Mouse (Mus musculus): ENCODE measurements around the gene Evi5l. TPM values are rescaled to one million over a fixed set of nuclear protein-coding genes. Genes with fewer than 3 reads are reported as not detected.
"Not testable (repeated sequence)": the region's sequence is repeated elsewhere in the genome, so short reads cannot be mapped to it uniquely, and the experiment has no call there.

The Evi5l gene
- total RNA-seq, 2 experiments from 2014 or later: 13.5 to 16.9 TPM

DNA sequence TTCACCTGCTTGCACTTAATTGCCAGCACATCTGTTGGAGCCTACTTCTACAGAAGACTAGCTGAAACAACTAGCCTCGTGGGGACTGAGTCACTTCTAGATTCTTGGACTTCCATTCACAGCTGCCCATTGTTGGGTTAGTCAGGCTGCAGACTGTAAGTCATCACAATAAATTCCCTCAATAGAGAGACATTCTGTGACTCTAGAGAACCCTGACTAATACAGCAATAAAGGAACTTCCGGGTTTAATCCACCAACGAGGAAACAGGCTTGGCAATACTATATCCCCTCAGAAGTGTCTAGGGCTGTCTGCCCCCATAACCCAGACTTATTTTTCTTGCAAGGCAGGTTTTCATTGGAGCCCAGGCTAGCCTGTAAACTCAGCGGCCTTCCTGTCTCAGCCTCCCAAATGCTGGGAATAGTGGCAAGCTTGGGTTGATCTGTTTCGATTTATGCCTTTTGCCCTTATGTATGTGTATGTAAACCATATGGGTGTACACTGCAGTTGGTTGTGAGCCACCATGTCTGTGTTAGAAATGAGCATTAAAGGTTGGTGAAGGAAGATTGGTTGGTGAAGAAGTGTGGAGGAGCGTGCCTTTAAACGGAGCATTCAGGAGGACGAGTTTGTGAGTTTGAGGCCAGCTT, 85.9 kb downstream of the Evi5l start:
- H3K27ac ChIP-seq: peak overlapping the region; percentile 95
- intact Hi-C loops (cut with DNase I): loop anchor here (5.0 kb wide), 2 partner anchors 120 to 360 kb away; partner anchors contain the start of gene Zfp958

DNA sequence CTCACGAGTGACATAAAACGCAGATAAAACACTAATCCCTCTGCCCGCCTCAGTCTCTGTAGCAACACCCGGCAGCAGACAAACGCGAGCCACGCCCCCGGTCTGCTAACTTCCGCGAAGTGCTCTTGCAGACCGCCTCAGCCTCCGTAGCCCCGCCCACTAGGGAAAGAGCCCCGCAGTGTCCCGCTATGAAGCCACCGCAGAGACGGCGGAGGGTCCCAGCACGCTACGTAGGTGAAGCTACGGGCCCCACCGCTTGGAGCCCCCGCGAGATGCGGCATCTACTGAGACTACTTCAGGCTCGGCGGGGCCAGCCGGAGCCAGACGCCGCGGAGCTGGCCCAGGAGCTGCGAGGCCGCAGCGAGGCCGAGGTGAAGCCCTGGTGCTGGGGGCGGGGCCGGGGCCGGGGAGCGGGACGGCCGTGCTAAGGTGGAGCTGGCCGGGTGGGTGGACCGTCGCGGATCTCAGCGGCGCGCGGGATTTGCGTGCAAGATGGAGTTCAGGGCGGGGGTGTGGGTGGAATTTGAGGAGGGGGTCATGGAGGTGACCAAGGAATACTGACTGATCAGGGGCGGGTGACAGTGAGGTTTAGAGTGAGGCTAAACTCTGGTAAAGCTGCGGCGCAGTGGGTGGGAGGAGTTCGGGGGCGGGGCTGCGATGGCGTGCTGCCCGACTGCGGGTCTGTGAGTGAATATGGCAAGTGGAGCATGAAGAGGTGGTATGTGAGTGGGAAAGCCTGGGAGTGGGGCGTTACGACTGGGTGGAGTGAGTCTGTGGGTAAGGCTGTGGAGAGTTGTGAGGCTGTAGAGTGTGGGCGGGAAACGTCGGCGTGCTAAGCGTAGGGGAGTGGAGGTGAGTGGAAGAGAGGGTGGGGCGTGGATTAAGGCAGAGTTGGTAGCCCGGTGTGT, 86.8 kb downstream of the Evi5l start, which contains the start of gene Snapc2:
Snapc2 (plus strand) TSS at position 147 of the 908 bp plus-strand sequence.
- TF ChIP-seq CTCF (IDR thresholded peaks at IDR 0.05): no peak
- Histone ChIP-seq H3K27ac (peak within 1 kb of the TSS; percentile 95), H3K4me3 (peak within 1 kb of the TSS; percentile 78)
- intact Hi-C loops (cut with DNase I): loop anchor here (5.0 kb wide), 2 partner anchors 119 to 359 kb away; partner anchors contain the start of gene Zfp958
- peak; percentile 97 for DNase-seq

More for the DNA sequence above, 85.9 kb downstream of the Evi5l start:
- TF ChIP-seq CTCF (IDR thresholded peaks at IDR 0.05): no peak
- peak overlapping the region; percentile 78 for H3K4me3 ChIP-seq
- no peak for DNase-seq

DNA sequence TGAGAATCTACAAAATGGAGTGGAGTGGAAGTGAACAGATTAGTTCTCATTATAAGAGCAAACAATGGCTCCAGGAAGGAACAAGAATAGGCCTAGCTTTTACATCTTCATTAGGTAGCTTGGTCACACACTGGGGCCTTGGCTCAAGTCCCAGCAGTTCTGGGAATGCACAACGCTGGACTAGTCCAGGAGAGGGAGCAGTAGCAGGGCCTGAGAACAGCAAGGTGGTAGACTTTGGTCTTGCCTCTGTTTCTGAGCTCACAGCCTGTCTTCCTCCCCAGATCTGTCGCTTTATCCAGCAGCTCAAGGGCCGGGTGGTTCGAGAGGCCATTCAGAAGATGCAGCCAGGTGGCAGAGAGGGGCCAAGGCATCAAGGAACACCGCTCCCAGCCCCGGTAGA, 87.6 kb downstream of the Evi5l start:
- Histone ChIP-seq H3K27ac (0 out of 2 replicates have a peak overlapping the region, but pooled peaks have one; percentile 95), H3K4me3 (peak overlapping the region; percentile 78)
- peak; percentile 50 for TF ChIP-seq CTCF (IDR thresholded peaks at IDR 0.05)
- peak; percentile 64 for DNase-seq
- intact Hi-C loops (cut with DNase I): loop anchor here (5.0 kb wide), 2 partner anchors 118 to 358 kb away; partner anchors contain the start of gene Zfp958

DNA sequence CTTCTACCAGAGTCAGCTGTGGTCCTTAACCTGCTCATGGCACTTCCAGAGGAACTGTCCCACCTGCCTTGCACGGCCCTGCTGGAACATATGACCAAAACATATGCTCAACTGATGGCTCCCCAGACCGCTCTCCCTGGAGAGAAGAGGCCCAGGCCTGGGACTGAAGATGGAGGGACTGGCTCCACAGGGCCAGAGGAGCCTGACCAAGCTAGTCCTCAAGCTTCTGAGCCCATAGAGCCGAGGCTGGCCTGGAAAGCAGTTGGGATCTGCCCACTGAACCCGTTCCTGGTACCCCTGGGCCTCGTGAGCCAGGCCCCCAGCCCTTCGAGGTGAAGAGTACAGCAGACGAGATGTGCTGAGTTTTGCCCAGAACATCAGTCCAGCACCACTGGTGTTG, 89.1 kb downstream of the Evi5l start:
- intact Hi-C loops (cut with DNase I); H3K27ac ChIP-seq; DNase-seq: not testable (repeated sequence)

DNA sequence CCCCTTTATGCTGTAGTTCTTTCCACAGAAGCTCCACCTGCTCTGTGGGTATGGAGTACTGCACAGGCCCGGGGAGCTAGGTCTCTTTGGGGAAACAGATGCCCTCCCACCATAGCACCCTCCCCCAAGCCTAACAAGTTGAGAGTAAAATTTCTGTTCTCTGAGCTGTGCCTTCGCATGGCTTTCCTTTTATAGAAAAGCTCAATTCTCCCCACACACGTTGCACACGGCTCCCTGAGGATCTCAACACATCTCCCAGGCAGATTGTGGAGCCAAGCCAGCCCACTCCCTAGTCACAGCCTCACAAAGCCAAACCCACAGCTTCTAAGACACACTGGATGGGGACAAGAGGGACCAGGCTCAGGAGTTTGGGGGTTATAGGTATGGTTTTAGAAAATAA, 90.5 kb downstream of the Evi5l start:
- Histone ChIP-seq H3K4me3 (no peak overlapping the region), H3K27ac (no peak overlapping the region)
- no peak for DNase-seq
- TF ChIP-seq CTCF (IDR thresholded peaks at IDR 0.05): no peak
- intact Hi-C loops (cut with DNase I): no loop called here

More for the DNA sequence above, 89.1 kb downstream of the Evi5l start:
- H3K4me3 ChIP-seq: not testable (repeated sequence)

DNA sequence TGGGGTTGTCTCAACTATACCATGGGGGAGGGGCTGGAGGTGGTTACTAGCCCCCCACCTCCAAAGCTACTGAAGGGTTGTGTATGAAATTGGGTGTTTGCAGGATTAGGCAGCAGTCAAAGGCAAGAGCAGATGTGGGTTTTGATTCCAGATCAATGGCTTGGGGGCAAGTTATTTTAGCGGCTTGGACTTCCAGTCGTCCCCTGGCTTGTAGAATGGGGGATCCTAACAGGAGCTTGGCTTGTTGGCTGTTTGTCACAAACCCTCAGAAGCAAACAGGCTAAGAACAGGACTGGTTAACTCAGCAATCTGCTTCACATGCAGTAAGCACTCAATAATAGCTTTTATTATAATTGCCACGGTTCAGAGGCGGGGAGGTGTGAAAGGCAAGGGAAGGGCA, 91.0 kb downstream of the Evi5l start:
- no peak for DNase-seq
- no peak overlapping the region for H3K27ac ChIP-seq
- intact Hi-C loops (cut with DNase I): no loop called here
- H3K4me3 ChIP-seq: no peak overlapping the region
- TF ChIP-seq CTCF (IDR thresholded peaks at IDR 0.05): no peak

DNA sequence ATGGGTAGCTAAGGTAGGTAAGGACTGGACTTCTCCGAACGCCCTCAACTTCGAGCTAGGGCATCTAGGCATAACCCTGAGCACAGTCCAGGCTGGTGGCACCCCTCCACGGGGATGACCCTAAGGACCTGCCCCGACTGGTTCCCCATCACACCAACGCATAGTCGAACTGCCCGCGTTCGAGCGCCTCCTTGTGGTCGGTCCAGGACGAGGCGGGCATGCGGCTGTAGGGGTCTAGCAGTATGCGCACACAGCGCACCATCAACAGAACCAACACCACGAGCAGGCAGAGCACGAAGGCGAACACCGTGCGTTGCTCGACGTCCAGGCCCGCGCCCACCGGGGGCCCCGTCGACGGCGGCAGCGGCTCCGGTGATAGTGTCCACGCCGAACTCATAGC, 91.9 kb downstream of the Evi5l start:
- DNase-seq: peak; percentile 71
- Histone ChIP-seq H3K27ac (peak overlapping the region; percentile 16; the same call in 1 of the 2 replicates), H3K4me3 (peak overlapping the region; percentile 73)
- intact Hi-C loops (cut with DNase I): no loop called here
- peak; percentile 81 for TF ChIP-seq CTCF (IDR thresholded peaks at IDR 0.05)

DNA sequence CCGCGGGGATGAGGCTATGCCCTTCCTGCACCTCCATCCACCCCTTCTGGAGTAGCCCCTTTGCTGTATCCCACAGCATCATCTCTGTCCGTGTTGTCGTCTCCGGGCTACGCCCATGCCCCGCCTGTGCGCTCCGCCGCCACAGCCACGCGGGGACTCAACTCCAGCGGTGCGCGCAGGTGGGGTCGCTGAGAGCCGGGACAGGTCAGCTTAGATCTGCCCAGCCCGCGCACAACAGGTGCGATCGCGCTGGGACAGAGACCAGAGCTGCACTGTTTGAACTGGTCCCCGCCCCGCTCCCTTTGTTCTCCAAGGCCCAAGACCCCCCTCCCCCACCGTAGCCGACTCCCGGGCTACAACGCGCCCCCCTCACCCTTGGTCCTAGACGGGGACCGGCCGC, 92.3 kb downstream of the Evi5l start:
- peak overlapping the region; percentile 16; the same call in 1 of the 2 replicates for H3K27ac ChIP-seq
- peak overlapping the region; percentile 73 for H3K4me3 ChIP-seq
- no peak for TF ChIP-seq CTCF (IDR thresholded peaks at IDR 0.05)
- intact Hi-C loops (cut with DNase I): no loop called here
- DNase-seq: peak; percentile 38

DNA sequence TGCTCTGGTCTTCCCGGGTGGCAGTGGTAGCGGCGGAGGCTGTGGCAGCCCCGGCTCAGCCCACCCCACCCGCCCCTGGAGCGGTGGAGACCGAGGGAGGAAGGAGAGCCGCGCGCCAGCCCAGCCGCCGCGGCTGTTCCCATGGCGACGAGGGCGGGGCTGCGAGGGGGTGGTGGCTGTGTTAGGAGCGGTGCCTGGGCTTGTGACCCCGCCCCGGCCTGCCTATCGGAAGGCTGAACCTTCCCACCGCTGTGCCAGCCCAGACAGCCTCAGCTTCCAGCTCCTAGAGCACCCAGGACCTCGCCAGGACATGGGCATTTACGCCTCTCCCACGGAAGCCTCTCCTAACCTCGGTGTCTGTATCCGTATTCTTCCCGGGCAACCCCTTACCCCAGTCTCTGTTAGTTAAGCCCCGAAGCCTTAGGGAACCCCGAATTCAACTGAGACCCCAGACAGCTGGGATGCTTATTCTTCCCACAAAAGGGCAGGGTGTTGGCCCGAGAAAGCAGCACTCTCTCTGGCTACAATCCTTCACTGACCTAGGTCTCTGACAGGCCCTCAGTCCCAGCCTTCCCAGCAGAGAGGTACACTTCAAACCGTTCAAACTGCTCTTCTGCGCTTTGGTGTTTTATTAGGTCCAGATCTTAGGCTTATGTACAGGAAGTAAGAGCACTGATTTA, 92.9 kb downstream of the Evi5l start, which contains the start of gene Ctxn1:
Ctxn1 (minus strand) TSS at position 150 of the 680 bp plus-strand sequence.
- Histone ChIP-seq H3K27ac (peak within 1 kb of the TSS; percentile 53), H3K4me3 (peak within 1 kb of the TSS; percentile 73)
- TF ChIP-seq CTCF (IDR thresholded peaks at IDR 0.05): no peak
- intact Hi-C loops (cut with DNase I): no loop called here
- peak; percentile 96 for DNase-seq

DNA sequence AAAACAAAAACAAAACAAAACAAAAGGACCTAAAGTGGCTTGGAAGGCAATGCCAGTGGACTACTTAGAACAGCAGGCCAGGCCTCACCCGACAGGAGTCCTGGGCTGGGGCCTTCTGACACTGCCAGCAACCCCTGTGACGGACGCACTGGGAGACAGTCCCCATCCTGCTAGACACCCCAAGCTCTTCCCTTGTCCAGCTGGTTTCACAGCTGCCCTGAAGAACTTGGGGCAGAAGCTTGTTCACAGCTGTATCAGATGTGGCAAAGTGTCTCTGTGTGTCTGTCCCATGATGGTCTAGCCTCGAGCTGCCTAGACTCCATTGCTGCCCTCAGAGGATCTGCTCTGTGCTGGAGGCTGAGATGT, 93.4 kb downstream of the Evi5l start:
- Histone ChIP-seq H3K4me3 (no peak overlapping the region; the same call in 1 of the 2 replicates), H3K27ac (peak overlapping the region; percentile 53; the same call in 1 of the 2 replicates)
- no peak for DNase-seq
- intact Hi-C loops (cut with DNase I): loop anchor here (2.0 kb wide), 1 partner anchor 15 kb away; the partner anchor contains the start of gene Timm44
- no peak for TF ChIP-seq CTCF (IDR thresholded peaks at IDR 0.05)

Other genes starting within 250 kb of the Evi5l start
- 1 to 10 TPM in 1 of 2 experiments, under 1 TPM in 1; 0.64 to 1.4 TPM for gene Cd209b, start 239.7 kb upstream of the Evi5l start, total RNA-seq (2021)
- under 1 TPM in 1 of 2 experiments, not detected in 1; 0.66 TPM for gene Cd209c, start 211.8 kb upstream of the Evi5l start, total RNA-seq (2021)
- 1 to 10 TPM in 1 of 2 experiments, under 1 TPM in 1; 0.51 to 1.2 TPM for gene Cd209f, start 60.7 kb upstream of the Evi5l start, total RNA-seq (2021)
- gene Cd209g, start 32.5 kb upstream of the Evi5l start, total RNA-seq (2021): under 1 TPM in 1 of 2 experiments, not detected in 1; 0.31 TPM
- not detected for gene Prr36, start 50.9 kb downstream of the Evi5l start, total RNA-seq (2021)
- gene Lrrc8e, start 60.3 kb downstream of the Evi5l start, total RNA-seq (2021): not detected
- gene Map2k7, start 72.2 kb downstream of the Evi5l start, total RNA-seq (2021): 10 to 100 TPM; 86.2 to 96.6 TPM
- gene Gm49320, start 72.3 kb downstream of the Evi5l start, total RNA-seq (2021): not detected
- gene Tgfbr3l, start 81.6 kb downstream of the Evi5l start, total RNA-seq (2021): 1 to 10 TPM; 1.9 to 3.3 TPM
- gene Snapc2, start 86.5 kb downstream of the Evi5l start, total RNA-seq (2021): 10 to 100 TPM in 1 of 2 experiments, 1 to 10 TPM in 1; 9.8 to 13.0 TPM
- gene Ctxn1, start 92.7 kb downstream of the Evi5l start, total RNA-seq (2021): under 1 TPM; 0.41 to 0.45 TPM
- gene Timm44, start 109.3 kb downstream of the Evi5l start, total RNA-seq (2021): 10 to 100 TPM; 61.8 to 76.6 TPM
- 10 to 100 TPM in 1 of 2 experiments, 1 to 10 TPM in 1; 8.2 to 14.6 TPM for gene Ccl25, start 158.6 kb downstream of the Evi5l start, total RNA-seq (2021)
- 10 to 100 TPM; 46.4 to 49.8 TPM for gene Elavl1, start 158.8 kb downstream of the Evi5l start, total RNA-seq (2021)

Measured in gastrocnemius, adult 2 months (tissue).